In genomic region chr11:98748506-98749416, GRCm38 (mm10) we compare ENCODE assay signal across 9 mouse cellular contexts. TPM values are rescaled to one million over a fixed set of nuclear protein-coding genes. Genes with fewer than 3 reads are reported as not detected.
DNase-seq lines count a peak whose midpoint lies in the region; ATAC-seq and TF ChIP-seq lines count a peak whose summit lies in the region.
"Had no signal": no experiment of that assay in that cellular context is flagged by ENCODE, and none has a peak within 500 bp of the region (broad histone marks: within the 10 kb centered on the region; RNA-seq: fewer than 3 reads in every experiment).

No protein-coding gene starts in this region.

- no peak for DNase-seq in layer of hippocampus, adult 2 months (ENCODE audit: low spot score in 2 of 2)
- no peak for DNase-seq in layer of hippocampus, adult 9-11 months
- peak; percentile 60 to 61 for DNase-seq in cerebellum, postnatal 25 days
- peak; percentile 55 for DNase-seq in heart, postnatal 0 days (ENCODE audit: low spot score)
- DNase-seq in adipocyte (ENCODE audit: low spot score): no peak
- no peak for DNase-seq in urinary bladder, postnatal 25 days (ENCODE audit: low spot score)

- peak overlapping the region; percentile 97 for H3K27ac ChIP-seq in layer of hippocampus, adult 2 months
- peak overlapping the region; percentile 96 for H3K27ac ChIP-seq in heart, postnatal 0 days (ENCODE audit: low read depth)
- peak overlapping the region; percentile 86 for H3K27ac ChIP-seq in limb, embryonic 15.5 days
- H3K27ac ChIP-seq in neural tube, embryonic 12.5 days: peak overlapping the region; percentile 83

- ATAC-seq in heart, postnatal 0 days (ENCODE audit: insufficient read depth, low read depth): no peak
- no peak for ATAC-seq in limb, embryonic 15.5 days (ENCODE audit: insufficient number of reproducible peaks, low FRiP score, low TSS enrichment, low read depth)
- peak; percentile 51 for ATAC-seq in neural tube, embryonic 12.5 days (ENCODE audit: low FRiP score, low read depth)
- ATAC-seq: Patski had no signal

- no peaks in the 10 kb centered on the region for H3K9me3 ChIP-seq in heart, postnatal 0 days (replicated peaks; ENCODE audit: control insufficient read depth, low read length)
- H3K9me3 ChIP-seq in limb, embryonic 15.5 days: no peaks in the 10 kb centered on the region
- H3K9me3 ChIP-seq in neural tube, embryonic 12.5 days: no peaks in the 10 kb centered on the region

- H3K36me3 ChIP-seq in heart, postnatal 0 days (replicated peaks; ENCODE audit: control insufficient read depth, insufficient read depth, low read length): peaks cover 6% of the 10 kb centered on the region; the same call in 1 of the 2 replicates
- H3K36me3 ChIP-seq in limb, embryonic 15.5 days: peaks cover 3% of the 10 kb centered on the region; the same call in 1 of the 2 replicates
- peaks cover 5% of the 10 kb centered on the region for H3K36me3 ChIP-seq in neural tube, embryonic 12.5 days

- 0 out of 2 replicates have a peak overlapping the region, but pooled peaks have one; percentile 35 for H3K9ac ChIP-seq in heart, postnatal 0 days (replicated peaks; ENCODE audit: low read depth, low read length)
- H3K9ac ChIP-seq in limb, embryonic 15.5 days: no peak overlapping the region
- peak overlapping the region; percentile 59 for H3K9ac ChIP-seq in neural tube, embryonic 12.5 days

- H3K4me2 ChIP-seq in heart, postnatal 0 days (ENCODE audit: low read depth, low read length): peak overlapping the region; percentile 59
- peak overlapping the region; percentile 31 for H3K4me2 ChIP-seq in limb, embryonic 15.5 days
- H3K4me2 ChIP-seq in neural tube, embryonic 12.5 days (replicated peaks): peak overlapping the region; percentile 77

- H3K4me1 ChIP-seq in heart, postnatal 0 days (ENCODE audit: control insufficient read depth, insufficient read depth): peaks cover 98% of the 10 kb centered on the region
- H3K4me1 ChIP-seq in limb, embryonic 15.5 days: peaks cover 98% of the 10 kb centered on the region
- peaks cover 94% of the 10 kb centered on the region for H3K4me1 ChIP-seq in neural tube, embryonic 12.5 days

- 26% methylated on average over 15 of the region's 15 CpGs for WGBS in heart, postnatal 0 days
- 24% methylated on average over 15 of the region's 15 CpGs for WGBS in limb, embryonic 15.5 days
- WGBS in neural tube, embryonic 12.5 days: 23% methylated on average over 15 of the region's 15 CpGs

- H3K4me3 ChIP-seq in layer of hippocampus, adult 2 months: peak overlapping the region; percentile 45
- H3K4me3 ChIP-seq in heart, postnatal 0 days (ENCODE audit: low read depth, low read length): no peak overlapping the region
- H3K4me3 ChIP-seq in limb, embryonic 15.5 days: no peak overlapping the region
- H3K4me3 ChIP-seq in neural tube, embryonic 12.5 days: 0 out of 2 replicates have a peak overlapping the region, but pooled peaks have one; percentile 15

- H3K27me3 ChIP-seq in heart, postnatal 0 days (ENCODE audit: control insufficient read depth, insufficient read depth, low read length): no peaks in the 10 kb centered on the region
- H3K27me3 ChIP-seq in limb, embryonic 15.5 days: no peaks in the 10 kb centered on the region
- H3K27me3 ChIP-seq in neural tube, embryonic 12.5 days (replicated peaks): no peaks in the 10 kb centered on the region
- H3K27me3 ChIP-seq: Patski had no signal

- TF ChIP-seq EP300 in heart, postnatal 0 days (IDR thresholded peaks at IDR 0.05; ENCODE audit: low read depth): no peak

- TF ChIP-seq CTCF in layer of hippocampus, adult 2 months (conservative IDR thresholded peaks at IDR 0.05): peak; percentile 49
- no peak; the same call in 1 of the 2 replicates for TF ChIP-seq CTCF in heart, postnatal 0 days (IDR thresholded peaks at IDR 0.05; ENCODE audit: low read depth)

RNA-seq across cellular contexts. Expression of gene Thra, which starts 8.3 kb away (rescaled TPM):
- total RNA-seq in layer of hippocampus, adult 2 months (2021): 1,000 to 10,000 TPM in 1 of 2 experiments, 100 to 1,000 TPM in 1; 996 to 1,082 TPM
- 188 and 234 TPM in 2 replicates for total RNA-seq in heart, postnatal 0 days (2014; rRNA removed; ENCODE audit: low replicate concordance)
- polyA plus RNA-seq in heart, postnatal 0 days (2015; fragmentation: Nextera tagmentation; extraction: Ambion mirVana): 40.8 and 44.0 TPM in 2 replicates
- polyA plus RNA-seq in limb, embryonic 15.5 days (2015; fragmentation: Nextera tagmentation; extraction: Ambion mirVana): 38.4 and 39.6 TPM in 2 replicates
- polyA plus RNA-seq in neural tube, embryonic 12.5 days (2016; fragmentation: Nextera tagmentation; extraction: Ambion mirVana): 56.9 and 67.0 TPM in 2 replicates

RNA-seq across cellular contexts. Expression of gene Med24, which starts 19.5 kb away (rescaled TPM):
- total RNA-seq in layer of hippocampus, adult 2 months (2021): 100 to 1,000 TPM; 146 to 148 TPM
- total RNA-seq in heart, postnatal 0 days (2014; rRNA removed; ENCODE audit: low replicate concordance): 39.9 and 48.0 TPM in 2 replicates
- 21.9 and 23.3 TPM in 2 replicates for polyA plus RNA-seq in heart, postnatal 0 days (2015; fragmentation: Nextera tagmentation; extraction: Ambion mirVana)
- 47.6 and 48.3 TPM in 2 replicates for polyA plus RNA-seq in limb, embryonic 15.5 days (2015; fragmentation: Nextera tagmentation; extraction: Ambion mirVana)
- 78.7 and 80.0 TPM in 2 replicates for polyA plus RNA-seq in neural tube, embryonic 12.5 days (2016; fragmentation: Nextera tagmentation; extraction: Ambion mirVana)

RNA-seq across cellular contexts. Expression of gene Nr1d1, which starts 26.4 kb away (rescaled TPM):
- 10 to 100 TPM; 93.2 to 94.0 TPM for total RNA-seq in layer of hippocampus, adult 2 months (2021)
- 21.0 and 24.3 TPM in 2 replicates for total RNA-seq in heart, postnatal 0 days (2014; rRNA removed; ENCODE audit: low replicate concordance)
- 10.2 and 10.7 TPM in 2 replicates for polyA plus RNA-seq in heart, postnatal 0 days (2015; fragmentation: Nextera tagmentation; extraction: Ambion mirVana)
- polyA plus RNA-seq in limb, embryonic 15.5 days (2015; fragmentation: Nextera tagmentation; extraction: Ambion mirVana): 1.2 TPM in 2 replicates
- polyA plus RNA-seq in neural tube, embryonic 12.5 days (2016; fragmentation: Nextera tagmentation; extraction: Ambion mirVana): 1.5 and 2.1 TPM in 2 replicates

RNA-seq across cellular contexts. Expression of gene Msl1, which starts 46.6 kb away (rescaled TPM):
- total RNA-seq in layer of hippocampus, adult 2 months (2021): 100 to 1,000 TPM; 168 to 178 TPM
- 47.4 and 54.6 TPM in 2 replicates for total RNA-seq in heart, postnatal 0 days (2014; rRNA removed; ENCODE audit: low replicate concordance)
- polyA plus RNA-seq in heart, postnatal 0 days (2015; fragmentation: Nextera tagmentation; extraction: Ambion mirVana): 11.3 and 12.6 TPM in 2 replicates
- polyA plus RNA-seq in limb, embryonic 15.5 days (2015; fragmentation: Nextera tagmentation; extraction: Ambion mirVana): 22.9 and 25.8 TPM in 2 replicates
- polyA plus RNA-seq in neural tube, embryonic 12.5 days (2016; fragmentation: Nextera tagmentation; extraction: Ambion mirVana): 37.0 and 40.8 TPM in 2 replicates

RNA-seq across cellular contexts. Expression of gene Csf3, which starts 47.7 kb away (rescaled TPM):
- total RNA-seq in layer of hippocampus, adult 2 months (2021): not detected
- 0.23 TPM in 1 of 2 replicates, not detected in the other for total RNA-seq in heart, postnatal 0 days (2014; rRNA removed; ENCODE audit: low replicate concordance)
- polyA plus RNA-seq in heart, postnatal 0 days (2015; fragmentation: Nextera tagmentation; extraction: Ambion mirVana): not detected in 2 replicates
- 0.10 TPM in 1 of 2 replicates, not detected in the other for polyA plus RNA-seq in limb, embryonic 15.5 days (2015; fragmentation: Nextera tagmentation; extraction: Ambion mirVana)
- polyA plus RNA-seq in neural tube, embryonic 12.5 days (2016; fragmentation: Nextera tagmentation; extraction: Ambion mirVana): not detected in 2 replicates

Comparison
In these comparisons a context has a peak if more than half of its experiments do, and no peak if none do; other contexts are left out.
1. DNase-seq: peak in cerebellum, postnatal 25 days (2 of 2) and heart, postnatal 0 days (single experiment); none in layer of hippocampus, adult 2 months (0 of 2), layer of hippocampus, adult 9-11 months (single experiment), adipocyte (single experiment) and urinary bladder, postnatal 25 days (single experiment).
2. H3K4me3 ChIP-seq: peak in layer of hippocampus, adult 2 months (single experiment) and neural tube, embryonic 12.5 days (single experiment); none in heart, postnatal 0 days (single experiment) and limb, embryonic 15.5 days (single experiment).
3. Peak in every context shown above with its lines, with median percentiles within 50 percentile points of each other: H3K27ac ChIP-seq and H3K4me2 ChIP-seq.